Mouse (Mus musculus): Measurements from ENCODE around the gene Smpd4. TPM values are rescaled to one million over a fixed set of nuclear protein-coding genes. Genes with fewer than 3 reads are reported as not detected.
A peak's percentile ranks its signal among the peaks of the same experiment; 100 is the strongest.
"Not testable (repeated sequence)": the region's sequence is repeated elsewhere in the genome, so short reads cannot be mapped to it uniquely, and the experiment has no call there.

The Smpd4 gene
- polyA plus RNA-seq (2015; fragmentation: Nextera tagmentation; extraction: Ambion mirVana): 26.0 and 26.8 TPM in 2 replicates

DNA sequence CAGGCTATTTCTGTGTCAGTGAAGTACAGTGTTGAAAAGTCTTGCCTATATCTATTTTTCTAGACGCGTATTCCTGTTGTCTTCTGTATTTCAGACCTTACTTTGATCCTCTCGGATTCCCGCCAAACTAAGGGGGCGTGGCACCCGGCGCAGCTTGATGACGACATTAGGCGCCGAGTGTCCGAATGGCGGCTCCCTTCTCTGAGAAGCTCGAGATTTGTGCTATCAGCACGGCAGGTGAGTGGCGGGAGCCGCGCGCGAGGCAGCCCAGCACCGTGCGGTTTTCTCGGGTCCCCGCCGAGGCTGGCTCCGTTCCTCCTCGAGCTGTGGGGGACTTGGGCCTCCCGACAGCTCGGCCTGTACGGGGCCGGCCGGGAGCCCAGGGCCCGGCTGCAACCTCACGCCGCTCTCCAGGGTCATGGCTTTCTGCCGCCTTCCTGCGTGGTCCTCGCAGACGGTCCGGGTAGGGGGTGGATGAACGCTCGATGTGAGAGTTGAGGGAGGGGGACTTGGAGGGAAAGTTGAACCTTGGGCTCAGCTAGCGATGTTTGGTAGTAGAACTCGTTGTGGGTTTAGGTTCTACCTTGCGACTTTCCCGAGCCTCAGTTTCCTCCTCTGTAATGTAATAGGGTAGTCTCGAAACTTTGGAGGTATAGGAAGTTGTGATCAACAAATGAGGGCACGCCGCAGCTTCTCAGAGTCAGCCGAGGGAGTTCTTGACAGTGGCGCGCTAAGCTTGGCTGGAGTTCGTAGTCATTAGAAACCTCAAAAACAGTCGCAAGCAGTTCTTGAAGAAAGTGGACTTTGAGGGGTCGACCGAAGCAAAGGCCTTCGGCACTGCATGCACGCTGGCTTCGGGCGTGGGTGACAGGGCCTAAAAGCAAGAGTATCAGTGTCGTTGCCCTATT, at the start of gene Smpd4:
Gene Smpd4 (plus strand): TSS at position 157 of the 908 bp plus-strand sequence.
- Histone ChIP-seq H3K9ac (peak within 1 kb of the TSS; percentile 85), H3K4me2 (peak within 1 kb of the TSS; percentile 72), H3K27ac (peak within 1 kb of the TSS; percentile 68), H3K9me3 (no peaks in the 10 kb centered on the region), H3K4me1 (peaks cover 15% of the 10 kb centered on the region), H3K4me3 (peak within 1 kb of the TSS; percentile 96), H3K36me3 (peaks cover 15% of the 10 kb centered on the region), H3K27me3 (no peaks in the 10 kb centered on the region)
- ATAC-seq (ENCODE audit: insufficient number of reproducible peaks, low FRiP score, low TSS enrichment, low read depth): 0 out of 2 replicates have a peak, but pooled peaks have one; percentile 59
- 2% methylated on average over 60 of the region's 60 CpGs for WGBS

DNA sequence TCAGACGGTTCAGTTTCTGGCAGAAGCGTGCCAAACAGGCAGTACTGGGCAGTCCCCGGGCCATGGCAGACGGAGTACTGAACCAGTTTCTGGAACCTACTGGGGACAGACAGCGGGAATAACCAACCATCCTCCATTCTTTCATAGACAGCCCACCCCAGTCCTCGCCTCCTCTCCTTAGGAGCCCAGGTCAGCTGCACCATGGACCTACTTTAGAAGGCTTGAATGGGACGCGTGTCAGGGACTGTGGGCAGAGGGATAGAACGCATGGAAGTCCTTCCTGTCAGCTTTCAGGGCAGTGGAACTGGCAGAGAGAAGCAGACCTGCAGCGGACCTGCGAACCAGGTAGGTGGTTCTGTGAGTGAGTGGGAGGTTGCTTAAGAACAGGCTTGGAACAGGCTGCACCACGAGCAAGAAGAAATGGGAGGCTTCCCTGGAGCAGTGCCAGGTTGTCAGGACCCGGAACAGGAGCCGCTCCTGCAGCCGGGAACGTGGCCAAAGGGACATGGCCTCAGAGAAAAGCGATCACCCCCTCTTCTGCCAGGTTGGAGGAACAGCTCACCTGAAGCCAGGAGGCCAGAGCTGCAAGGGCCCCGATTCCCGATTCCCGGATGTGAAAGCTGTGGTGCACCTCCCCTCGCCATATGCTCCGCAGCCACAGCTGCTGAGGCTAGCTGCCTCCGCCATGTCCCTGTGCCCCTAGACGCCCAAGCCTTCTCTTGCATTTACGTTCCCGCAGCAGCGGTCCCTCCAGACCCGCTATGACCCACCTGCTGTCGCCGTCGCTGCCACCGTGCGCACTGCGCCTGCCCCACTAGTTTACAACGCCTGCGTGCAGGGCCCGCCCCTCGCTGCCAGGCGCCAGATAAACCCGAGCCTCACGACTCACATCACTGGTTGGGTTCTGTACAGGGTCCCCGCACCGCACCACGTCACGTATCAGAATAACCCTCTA, 43.0 kb upstream of the Smpd4 start:
- no peaks in the 10 kb centered on the region for H3K9me3 ChIP-seq
- 14% methylated on average over 45 of the region's 45 CpGs for WGBS
- peaks cover 51% of the 10 kb centered on the region for H3K27me3 ChIP-seq
- H3K36me3 ChIP-seq: no peaks in the 10 kb centered on the region
- peak overlapping the region; percentile 92 for H3K4me2 ChIP-seq
- H3K4me1 ChIP-seq: peaks cover 13% of the 10 kb centered on the region
- peak overlapping the region; percentile 68 for H3K9ac ChIP-seq
- 0 out of 2 replicates have a peak, but pooled peaks have one; percentile 55 for ATAC-seq (ENCODE audit: insufficient number of reproducible peaks, low FRiP score, low TSS enrichment, low read depth)
- peak overlapping the region; percentile 60 for H3K4me3 ChIP-seq
- H3K27ac ChIP-seq: no peak overlapping the region

DNA sequence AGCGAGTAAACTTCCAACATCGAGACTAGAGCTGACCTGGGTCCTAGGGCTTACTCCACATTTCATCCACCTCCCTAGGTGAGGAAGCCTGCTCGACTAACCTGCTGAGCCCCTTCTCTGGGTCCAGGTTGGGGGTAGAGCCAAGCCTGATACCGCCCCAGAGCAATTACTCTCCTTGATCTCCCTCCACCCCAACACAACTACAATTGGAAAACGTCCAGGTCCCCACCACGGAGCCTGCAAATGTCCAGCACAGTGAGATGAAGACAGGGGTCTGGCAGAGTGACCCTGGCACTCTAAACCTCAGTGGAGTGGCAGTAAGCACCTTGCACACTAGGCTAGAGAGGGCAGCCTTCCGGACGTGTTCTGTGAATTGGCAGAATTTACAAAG, 42.3 kb upstream of the Smpd4 start:
- Histone ChIP-seq H3K27ac (no peak overlapping the region), H3K9ac (peak overlapping the region; percentile 68), H3K36me3 (no peaks in the 10 kb centered on the region), H3K4me2 (peak overlapping the region; percentile 92), H3K4me3 (peak overlapping the region; percentile 60), H3K27me3 (peaks cover 45% of the 10 kb centered on the region), H3K4me1 (peaks cover 13% of the 10 kb centered on the region), H3K9me3 (no peaks in the 10 kb centered on the region)
- 17% methylated on average over 8 of the region's 8 CpGs for WGBS
- no peak for ATAC-seq (ENCODE audit: insufficient number of reproducible peaks, low FRiP score, low TSS enrichment, low read depth)

DNA sequence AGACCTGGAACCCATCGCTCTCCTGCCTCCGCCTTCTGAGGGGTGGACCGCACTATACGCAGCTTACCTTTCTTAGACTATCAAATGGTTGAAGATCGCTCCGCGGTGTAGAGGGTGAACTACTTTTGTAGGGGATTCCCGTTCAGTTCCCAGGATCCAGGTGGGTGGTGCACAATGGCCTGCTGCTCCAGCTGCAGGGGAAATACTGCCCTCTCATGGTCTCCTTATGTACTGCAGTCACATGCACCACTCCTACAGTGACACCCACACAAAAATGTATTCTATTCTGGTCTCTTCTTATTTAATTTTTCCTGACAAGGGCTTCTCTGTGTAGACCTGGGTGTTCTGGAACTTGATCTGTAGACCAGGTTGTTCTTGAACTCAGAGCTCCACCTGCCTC, 36.1 kb upstream of the Smpd4 start, which contains the start of gene Slc7a4:
Gene Slc7a4 (minus strand): TSS at position 151 of the 400 bp plus-strand sequence.
- Histone ChIP-seq H3K4me1 (no peaks in the 10 kb centered on the region), H3K9me3 (no peaks in the 10 kb centered on the region; the same call in none of the 2 replicates), H3K27ac (no peak within 1 kb of the TSS), H3K27me3 (no peaks in the 10 kb centered on the region; the same call in 1 of the 2 replicates), H3K36me3 (no peaks in the 10 kb centered on the region), H3K9ac (no peak within 1 kb of the TSS), H3K4me3 (no peak within 1 kb of the TSS), H3K4me2 (no peak within 1 kb of the TSS)
- no peak for ATAC-seq (ENCODE audit: insufficient number of reproducible peaks, low FRiP score, low TSS enrichment, low read depth)
- 22% methylated on average over 8 of the region's 8 CpGs for WGBS

DNA sequence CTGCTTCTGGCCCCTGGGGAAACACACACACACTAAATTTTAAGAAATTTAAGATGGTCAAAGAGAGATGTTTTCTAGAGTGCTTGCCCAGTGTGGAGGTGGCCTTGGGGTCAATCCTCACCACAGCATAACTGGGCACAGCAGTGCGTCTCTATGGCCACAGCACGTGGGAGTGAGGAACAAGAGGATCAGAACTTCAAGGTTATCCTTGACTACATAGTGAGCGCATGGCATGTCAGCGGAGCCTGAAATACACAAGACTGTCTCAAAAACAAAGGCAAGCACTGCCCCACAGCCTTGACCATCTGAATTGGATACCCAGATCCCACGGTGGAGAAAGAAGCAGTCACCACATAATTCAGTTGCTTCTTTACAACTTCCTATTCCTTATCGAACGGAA, 34.6 kb upstream of the Smpd4 start:
- no peak for ATAC-seq (ENCODE audit: insufficient number of reproducible peaks, low FRiP score, low TSS enrichment, low read depth)
- Histone ChIP-seq H3K4me1 (no peaks in the 10 kb centered on the region), H3K27me3 (no peaks in the 10 kb centered on the region), H3K9me3 (no peaks in the 10 kb centered on the region; the same call in none of the 2 replicates), H3K4me3 (no peak overlapping the region), H3K9ac (no peak overlapping the region), H3K27ac (no peak overlapping the region), H3K36me3 (no peaks in the 10 kb centered on the region), H3K4me2 (no peak overlapping the region)
- 84% methylated on average over 7 of the region's 7 CpGs for WGBS

DNA sequence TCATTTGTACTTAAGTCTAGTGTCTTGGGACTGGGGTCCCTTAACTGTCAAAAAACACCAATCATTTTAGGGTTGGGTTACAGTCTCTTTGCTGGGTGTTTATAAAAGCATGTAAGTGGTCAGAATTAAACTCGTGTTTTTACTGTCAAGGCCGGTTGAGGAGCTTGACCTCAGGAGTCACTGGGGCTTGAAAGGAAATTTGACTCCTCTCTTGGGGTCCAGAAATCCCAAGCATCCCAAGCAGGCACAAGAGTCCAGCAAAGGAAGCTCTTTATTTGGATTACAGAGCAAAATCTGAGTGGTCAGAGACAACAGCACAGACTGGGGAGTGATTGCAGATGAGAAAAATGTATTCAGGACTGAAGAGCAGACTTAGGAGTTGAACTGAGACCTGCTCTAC, 28.4 kb upstream of the Smpd4 start:
- no peaks in the 10 kb centered on the region for H3K36me3 ChIP-seq
- H3K27me3 ChIP-seq: no peaks in the 10 kb centered on the region
- H3K9me3 ChIP-seq: no peaks in the 10 kb centered on the region; the same call in 1 of the 2 replicates
- no peak overlapping the region for H3K4me3 ChIP-seq
- no peak overlapping the region for H3K27ac ChIP-seq
- no peak overlapping the region for H3K4me2 ChIP-seq
- no peaks in the 10 kb centered on the region for H3K4me1 ChIP-seq
- no peak overlapping the region for H3K9ac ChIP-seq
- WGBS: 14% methylated on average over 2 of the region's 2 CpGs
- ATAC-seq (ENCODE audit: insufficient number of reproducible peaks, low FRiP score, low TSS enrichment, low read depth): no peak

DNA sequence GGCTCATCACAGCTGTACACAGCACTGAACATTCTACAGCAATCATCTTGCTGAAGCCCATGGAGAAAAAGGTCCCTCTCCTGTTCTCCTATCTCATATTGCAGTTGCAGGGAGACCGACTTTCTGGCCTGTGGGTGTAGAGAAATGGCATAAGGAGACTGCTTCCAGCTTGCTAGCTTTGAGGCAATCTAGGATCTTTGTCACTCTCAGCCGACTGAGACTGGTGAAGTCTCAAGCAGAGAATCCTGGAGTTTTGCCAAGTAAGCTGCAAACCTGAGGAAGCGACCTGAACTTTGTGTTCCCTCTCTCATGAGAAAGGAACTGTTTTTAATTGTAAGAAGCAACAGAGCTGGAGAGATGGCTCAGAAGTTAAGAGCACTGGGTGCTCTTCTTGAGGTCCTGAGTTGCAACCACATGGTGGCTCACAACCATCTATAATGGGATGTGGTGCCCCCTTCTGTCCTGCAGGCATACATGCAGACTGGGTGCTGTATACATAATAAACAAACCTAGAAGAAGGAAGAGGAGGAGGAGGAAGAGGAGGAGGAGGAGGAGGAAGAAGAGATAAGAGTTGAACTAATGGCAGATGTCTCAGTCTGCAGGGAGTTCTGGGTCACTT, 18.1 kb upstream of the Smpd4 start:
- 53% methylated on average over 3 of the region's 3 CpGs for WGBS
- H3K27me3 ChIP-seq: no peaks in the 10 kb centered on the region
- no peaks in the 10 kb centered on the region for H3K36me3 ChIP-seq
- H3K4me2 ChIP-seq: no peak overlapping the region
- H3K4me1 ChIP-seq: no peaks in the 10 kb centered on the region
- no peak overlapping the region for H3K4me3 ChIP-seq
- H3K9me3 ChIP-seq: no peaks in the 10 kb centered on the region
- no peak overlapping the region for H3K27ac ChIP-seq
- no peak for ATAC-seq (ENCODE audit: insufficient number of reproducible peaks, low FRiP score, low TSS enrichment, low read depth)
- H3K9ac ChIP-seq: no peak overlapping the region

DNA sequence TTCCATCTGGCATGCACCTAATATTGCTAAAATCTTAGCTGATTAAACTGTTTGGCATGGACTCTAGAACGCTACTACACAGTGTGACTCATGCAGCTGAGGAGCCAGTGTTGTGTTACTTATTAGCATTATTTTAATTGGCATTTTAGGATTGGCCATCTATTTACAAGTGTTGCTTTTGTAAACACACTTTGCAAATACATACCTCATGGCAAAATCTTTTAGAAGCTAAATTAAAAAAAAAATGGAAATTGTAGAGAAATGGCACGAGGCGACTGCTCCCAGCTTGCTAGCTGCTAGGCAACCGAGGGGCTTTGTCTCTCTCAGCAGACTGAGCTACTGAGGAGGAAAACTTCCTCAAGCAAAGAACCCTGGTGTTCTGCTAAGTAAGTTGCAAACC, 14.2 kb upstream of the Smpd4 start:
- Histone ChIP-seq H3K36me3 (no peaks in the 10 kb centered on the region), H3K4me2 (no peak overlapping the region), H3K27ac (no peak overlapping the region), H3K4me3 (no peak overlapping the region), H3K9ac (no peak overlapping the region), H3K4me1 (no peaks in the 10 kb centered on the region), H3K9me3 (no peaks in the 10 kb centered on the region), H3K27me3 (no peaks in the 10 kb centered on the region)
- no peak for ATAC-seq (ENCODE audit: insufficient number of reproducible peaks, low FRiP score, low TSS enrichment, low read depth)
- 57% methylated on average over 4 of the region's 4 CpGs for WGBS

DNA sequence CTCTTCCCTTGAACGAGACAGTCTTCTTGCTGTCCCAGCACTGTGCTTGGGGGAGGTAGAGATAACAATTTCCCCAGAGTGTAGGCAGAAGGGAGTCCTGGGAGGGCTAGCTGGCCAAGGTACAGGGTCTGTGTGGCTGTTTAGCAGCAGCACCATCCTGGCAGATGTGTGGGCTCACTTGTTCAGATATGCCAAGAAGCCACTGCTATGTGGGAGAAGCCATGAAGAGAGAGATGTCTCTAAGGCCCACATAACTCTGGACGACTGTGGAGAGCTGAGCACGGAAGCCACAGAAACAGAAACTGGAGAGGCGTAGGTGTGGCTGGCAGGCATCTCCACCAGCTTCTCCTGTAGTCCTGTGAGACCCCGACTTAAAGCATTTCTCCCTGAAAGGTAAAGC, 13.5 kb upstream of the Smpd4 start:
- Histone ChIP-seq H3K9ac (no peak overlapping the region), H3K9me3 (no peaks in the 10 kb centered on the region), H3K4me2 (no peak overlapping the region), H3K4me1 (no peaks in the 10 kb centered on the region), H3K4me3 (no peak overlapping the region), H3K36me3 (no peaks in the 10 kb centered on the region), H3K27ac (no peak overlapping the region), H3K27me3 (no peaks in the 10 kb centered on the region)
- no peak for ATAC-seq (ENCODE audit: insufficient number of reproducible peaks, low FRiP score, low TSS enrichment, low read depth)
- WGBS: 82% methylated on average over 5 of the region's 5 CpGs

DNA sequence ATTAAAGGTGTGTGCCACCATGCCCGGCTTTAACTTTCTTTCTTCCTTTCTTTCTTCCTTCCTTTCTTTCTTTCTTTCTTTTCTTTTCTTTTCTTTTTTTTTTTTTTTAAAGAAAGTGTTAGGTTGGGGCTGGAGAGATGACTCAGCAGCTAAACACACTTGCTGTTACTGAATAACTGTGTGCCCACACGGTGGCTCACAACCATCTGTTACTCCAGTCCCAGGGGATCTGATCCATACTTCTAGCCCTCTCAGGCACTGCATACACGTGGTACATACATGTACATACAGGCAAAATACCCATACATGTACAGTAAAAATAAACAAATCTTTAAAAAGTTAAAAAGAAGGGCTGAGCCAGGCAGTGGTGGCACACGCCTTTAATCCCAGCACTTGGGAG, 7.8 kb upstream of the Smpd4 start:
- Histone ChIP-seq H3K27me3 (no peaks in the 10 kb centered on the region), H3K9me3 (no peaks in the 10 kb centered on the region), H3K36me3 (no peaks in the 10 kb centered on the region), H3K4me1 (no peaks in the 10 kb centered on the region), H3K4me2 (no peak overlapping the region), H3K9ac (no peak overlapping the region), H3K4me3 (no peak overlapping the region), H3K27ac (no peak overlapping the region)
- 70% methylated on average over 4 of the region's 4 CpGs for WGBS
- ATAC-seq (ENCODE audit: insufficient number of reproducible peaks, low FRiP score, low TSS enrichment, low read depth): no peak

DNA sequence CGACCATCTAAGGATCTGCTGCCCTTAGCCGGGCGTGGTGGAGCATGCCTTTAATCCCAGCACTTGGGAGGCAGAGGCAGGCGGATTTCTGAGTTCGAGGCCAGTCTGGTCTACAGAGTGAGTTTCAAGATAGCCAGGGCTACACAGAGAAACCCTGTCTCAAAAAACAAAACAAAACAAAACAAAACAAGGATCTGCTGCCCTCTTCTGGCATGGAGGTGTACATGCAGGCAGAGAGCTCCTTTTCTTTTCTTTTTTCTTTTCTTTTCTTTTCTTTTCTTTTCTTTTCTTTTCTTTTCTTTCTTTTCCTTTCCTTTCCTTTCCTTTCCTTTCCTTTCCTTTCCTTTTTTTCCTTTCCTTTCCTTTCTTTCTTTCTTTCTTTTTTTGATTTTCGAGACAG, 4.4 kb upstream of the Smpd4 start:
- H3K27ac ChIP-seq; H3K9ac ChIP-seq; H3K9me3 ChIP-seq; H3K36me3 ChIP-seq; H3K4me1 ChIP-seq; H3K27me3 ChIP-seq; ATAC-seq (ENCODE audit: insufficient number of reproducible peaks, low FRiP score, low TSS enrichment, low read depth); H3K4me3 ChIP-seq; H3K4me2 ChIP-seq: not testable (repeated sequence)
- 90% methylated on average over 6 of the region's 6 CpGs for WGBS
